Mouse (Mus musculus) stomach, embryonic 14.5 days (tissue): ENCODE data around the gene Acoxl. TPM values are rescaled to one million over a fixed set of nuclear protein-coding genes. Genes with fewer than 3 reads are reported as not detected.

Source experiments
- ATAC-seq: fragments of 200-750 bp; cut with Nextera tagmentation; 2 replicates; pipeline ENCODE4 v1.8.0; 2017; ENCODE audit warnings: low read depth, moderate TSS enrichment; ENCODE audit not compliant: insufficient number of reproducible peaks, insufficient read depth, low FRiP score
- H3K27ac ChIP-seq: fragments of 300-500 bp; sonication (generic); 2 replicates; pipeline ENCODE4 v1.5.1; 2014; ENCODE audit warnings: mild to moderate bottlenecking, low read length, moderate library complexity, mixed read lengths
- H3K27me3 ChIP-seq: fragments of 300-500 bp; sonication (generic); 2 replicates; pipeline ENCODE4 v1.6.1; 2014; ENCODE audit warnings: low read length, control low read depth, mixed read lengths; ENCODE audit not compliant: control insufficient read depth, insufficient read depth
- H3K36me3 ChIP-seq: fragments of 300-500 bp; sonication (generic); 2 replicates; pipeline ENCODE4 v1.6.1; 2014; ENCODE audit warnings: mild to moderate bottlenecking, control low read depth, low read length, moderate library complexity, mixed read lengths; ENCODE audit not compliant: control insufficient read depth, insufficient read depth
- H3K4me1 ChIP-seq: fragments of 300-500 bp; sonication (generic); 2 replicates; pipeline ENCODE4 v1.6.1; 2014; ENCODE audit warnings: low read length, control low read depth, mixed read lengths; ENCODE audit not compliant: control insufficient read depth, insufficient read depth
- H3K4me2 ChIP-seq: fragments of 300-500 bp; sonication (generic); replicated peaks from 2 replicates; pipeline ENCODE4 v1.6.1; 2014; ENCODE audit warnings: low read depth, low read length, control low read depth
- H3K4me3 ChIP-seq: fragments of 300-500 bp; sonication (generic); 2 replicates; pipeline ENCODE4 v1.5.1; 2014; ENCODE audit warnings: low read depth, low read length, control low read depth
- H3K9ac ChIP-seq: fragments of 300-500 bp; sonication (generic); replicated peaks from 2 replicates; pipeline ENCODE4 v1.6.1; 2014; ENCODE audit warnings: low read depth, mild to moderate bottlenecking, control low read depth, low read length, moderate library complexity, mixed read lengths
- H3K9me3 ChIP-seq: fragments of 300-500 bp; sonication (generic); 2 replicates; pipeline ENCODE4 v1.6.1; 2016; ENCODE audit warnings: low read depth, low read length, control low read depth; ENCODE audit not compliant: control insufficient read depth
- WGBS: fragments of 180-500 bp; shearing (Covaris S2); extraction: QIAGEN DNeasy Blood & Tissue Kit; methylation state at CpG from one replicate; pipeline ENCODE4 v1.1.7; 2014; 5-methylcytosine and 5-hydroxymethylcytosine counted together
- polyA plus RNA-seq: library from polyadenylated mRNA; unstranded; fragments of >200 nt; fragmentation: Nextera tagmentation; extraction: Ambion mirVana; gene quantifications from 2 replicates; pipeline ENCODE4 v1.2.1, GENCODE M21; 2014

Acoxl gene
- polyA plus RNA-seq, 1 experiment from 2014 or later, result 0.16 TPM

DNA sequence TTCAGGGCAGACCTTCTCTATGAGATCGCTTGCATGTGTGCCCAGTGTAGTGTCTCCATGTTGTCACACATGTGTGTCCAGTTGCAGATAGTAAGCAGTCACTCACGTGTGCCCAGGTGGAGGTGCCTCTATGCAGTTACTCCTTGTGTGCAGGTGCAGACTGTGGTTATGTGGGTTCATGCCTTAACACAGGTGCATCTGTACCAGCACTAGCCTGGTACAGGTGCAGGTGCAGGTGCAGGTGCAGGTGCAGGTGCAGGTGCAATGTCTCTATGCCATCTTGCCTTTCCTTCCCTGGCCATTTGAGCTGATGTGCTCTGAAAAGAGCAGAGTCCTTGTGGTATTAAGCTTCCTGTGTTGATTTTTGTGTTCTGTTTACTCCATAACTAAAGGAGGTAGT, 100.5 kb downstream of the Acoxl start:
- no peak overlapping the region for H3K27ac ChIP-seq
- no peak overlapping the region for H3K4me3 ChIP-seq
- no peak overlapping the region for H3K9ac ChIP-seq
- no peaks in the 10 kb centered on the region for H3K27me3 ChIP-seq
- 85% methylated on average over 2 of the region's 2 CpGs for WGBS
- H3K36me3 ChIP-seq, result no peaks in the 10 kb centered on the region
- H3K4me2 ChIP-seq, result no peak overlapping the region
- no peaks in the 10 kb centered on the region for H3K9me3 ChIP-seq
- ATAC-seq, result no peak
- H3K4me1 ChIP-seq, result no peaks in the 10 kb centered on the region

DNA sequence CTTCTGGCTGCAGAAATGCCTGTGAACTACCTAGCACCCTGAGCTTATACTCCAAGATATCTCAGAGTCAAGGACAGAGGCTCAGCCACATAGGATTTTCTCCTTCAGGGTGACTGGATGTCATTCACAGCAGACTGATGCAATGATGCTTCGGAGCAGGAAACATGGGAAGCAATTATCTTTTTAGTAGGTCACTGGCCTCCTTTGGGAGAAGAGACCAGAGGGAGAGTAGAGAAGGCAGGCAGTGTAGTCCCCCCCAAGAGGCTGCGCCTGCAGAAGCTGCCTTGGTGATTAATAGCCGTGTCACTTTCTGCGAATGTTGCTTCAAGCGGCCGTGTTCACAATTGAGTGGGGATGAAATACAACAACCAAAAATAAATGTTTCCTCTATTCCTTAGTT, 121.9 kb downstream of the Acoxl start:
- Histone ChIP-seq H3K9ac (no peak overlapping the region), H3K9me3 (no peaks in the 10 kb centered on the region), H3K4me2 (no peak overlapping the region), H3K27me3 (no peaks in the 10 kb centered on the region), H3K27ac (no peak overlapping the region), H3K4me1 (0 out of 2 replicates have a peak, but pooled peaks cover 5% of the 10 kb centered on the region), H3K4me3 (no peak overlapping the region), H3K36me3 (no peaks in the 10 kb centered on the region)
- ATAC-seq, result no peak
- 31% methylated on average over 6 of the region's 6 CpGs for WGBS

DNA sequence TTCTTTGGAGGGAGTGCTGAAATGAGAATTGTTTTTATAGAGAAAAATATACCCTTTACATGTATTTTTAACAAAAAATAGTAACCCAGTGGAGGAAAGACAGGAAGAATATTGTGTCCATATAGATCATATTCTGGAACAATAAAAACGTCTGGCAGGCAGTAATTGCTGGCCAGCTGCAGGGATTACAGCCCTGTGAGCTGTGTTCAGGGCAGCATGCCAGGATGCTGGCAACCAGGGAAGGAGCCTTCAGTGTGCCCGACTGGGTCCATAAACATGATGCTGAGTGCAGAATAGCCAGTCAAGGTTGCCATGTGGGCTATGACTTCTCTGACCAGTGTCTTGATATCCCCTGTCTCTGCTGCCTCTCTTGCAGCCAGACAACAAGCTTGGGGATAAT, 122.5 kb downstream of the Acoxl start:
- no peak overlapping the region for H3K27ac ChIP-seq
- H3K36me3 ChIP-seq, result no peaks in the 10 kb centered on the region
- H3K9me3 ChIP-seq, result no peaks in the 10 kb centered on the region
- H3K9ac ChIP-seq, result no peak overlapping the region
- no peak for ATAC-seq
- H3K4me3 ChIP-seq, result no peak overlapping the region
- H3K4me2 ChIP-seq, result no peak overlapping the region
- 0 out of 2 replicates have a peak, but pooled peaks cover 5% of the 10 kb centered on the region for H3K4me1 ChIP-seq
- 30% methylated on average over 2 of the region's 2 CpGs for WGBS
- no peaks in the 10 kb centered on the region for H3K27me3 ChIP-seq

DNA sequence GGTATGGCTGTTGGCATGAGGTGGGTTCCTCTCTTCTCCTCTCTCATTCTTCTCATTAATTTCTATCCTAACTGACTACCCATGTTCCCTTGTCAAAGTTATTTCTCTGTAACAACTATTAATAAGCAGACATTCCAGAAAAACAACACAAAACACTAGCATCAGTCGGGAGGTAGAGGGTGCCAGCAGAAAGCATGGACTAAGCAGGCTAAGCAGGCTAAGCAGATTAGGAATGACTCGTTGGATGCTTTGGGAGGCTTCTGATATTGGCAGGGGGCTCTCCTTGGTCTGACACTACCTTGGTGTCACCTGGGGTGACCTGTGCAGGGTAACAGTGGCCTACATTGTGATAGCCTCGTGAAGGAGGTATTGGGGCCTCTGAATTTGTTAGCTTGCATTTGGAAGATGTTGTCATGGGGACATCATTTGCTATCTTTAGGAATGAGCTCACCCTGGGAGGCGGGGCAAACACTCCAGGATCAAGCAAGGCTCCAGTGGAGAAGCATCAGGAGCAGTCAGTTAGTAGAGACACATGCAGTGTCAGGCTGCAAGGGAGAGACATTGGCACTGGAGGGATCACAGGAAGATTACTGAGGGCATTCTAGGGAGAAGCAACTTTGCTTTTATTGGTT, 123.2 kb downstream of the Acoxl start:
- ATAC-seq, result no peak

DNA sequence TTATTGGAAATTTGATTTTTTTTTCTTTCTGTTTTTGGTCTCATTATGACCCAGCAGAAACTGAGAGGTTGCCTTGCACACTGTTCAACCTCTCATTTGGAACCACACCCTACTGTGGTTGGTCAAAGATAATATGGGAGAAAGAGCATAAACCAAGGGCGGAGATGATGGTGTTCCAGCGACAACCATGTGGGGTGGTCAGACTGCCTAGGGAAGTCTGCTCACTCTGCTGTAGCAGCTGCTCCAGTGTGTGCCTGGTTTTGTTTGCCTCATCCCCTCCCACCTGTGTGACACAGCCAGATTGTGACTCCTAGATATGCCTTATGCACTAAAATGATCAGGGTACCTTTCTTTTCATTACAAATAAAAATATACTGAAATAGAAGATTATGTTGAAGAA, 130.3 kb downstream of the Acoxl start:
- Histone ChIP-seq H3K27ac (no peak overlapping the region), H3K27me3 (no peaks in the 10 kb centered on the region)
- 83% methylated on average over 2 of the region's 2 CpGs for WGBS

More for the DNA sequence above, 123.2 kb downstream of the Acoxl start:
- Histone ChIP-seq H3K27me3 (no peaks in the 10 kb centered on the region), H3K27ac (no peak overlapping the region), H3K9me3 (no peaks in the 10 kb centered on the region), H3K4me1 (0 out of 2 replicates have a peak, but pooled peaks cover 5% of the 10 kb centered on the region), H3K36me3 (no peaks in the 10 kb centered on the region), H3K4me2 (no peak overlapping the region), H3K4me3 (no peak overlapping the region), H3K9ac (no peak overlapping the region)
- 55% methylated on average over 4 of the region's 4 CpGs for WGBS

DNA sequence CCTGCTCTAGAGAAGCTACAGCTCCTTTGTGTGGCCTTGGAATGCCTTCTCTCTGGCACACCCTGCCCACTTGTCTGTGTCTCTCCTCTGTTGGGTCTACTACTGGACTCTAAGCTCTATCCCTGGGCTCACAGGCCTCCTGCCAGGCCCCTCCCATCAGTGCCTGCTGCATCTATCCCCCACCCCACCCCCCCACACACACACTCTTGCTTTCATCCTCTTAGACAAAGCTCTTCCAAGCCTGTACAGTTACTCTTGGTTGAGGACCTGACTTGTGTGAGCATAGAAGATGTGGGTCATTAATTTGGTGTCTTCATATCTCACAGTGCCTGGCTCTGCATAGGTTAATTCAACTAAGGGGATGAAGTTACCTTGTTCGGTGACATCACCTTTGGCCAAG, 137.6 kb downstream of the Acoxl start:
- Histone ChIP-seq H3K9ac (no peak overlapping the region), H3K4me3 (no peak overlapping the region), H3K9me3 (no peaks in the 10 kb centered on the region), H3K36me3 (no peaks in the 10 kb centered on the region), H3K4me1 (no peaks in the 10 kb centered on the region), H3K4me2 (no peak overlapping the region), H3K27ac (no peak overlapping the region), H3K27me3 (no peaks in the 10 kb centered on the region)
- 80% methylated on average over 1 of the region's 1 CpGs for WGBS
- ATAC-seq, result no peak

More for the DNA sequence above, 130.3 kb downstream of the Acoxl start:
- no peaks in the 10 kb centered on the region for H3K36me3 ChIP-seq
- H3K4me2 ChIP-seq, result no peak overlapping the region
- H3K9me3 ChIP-seq, result no peaks in the 10 kb centered on the region
- no peak overlapping the region for H3K9ac ChIP-seq
- no peak overlapping the region for H3K4me3 ChIP-seq
- no peak for ATAC-seq
- H3K4me1 ChIP-seq, result no peaks in the 10 kb centered on the region

DNA sequence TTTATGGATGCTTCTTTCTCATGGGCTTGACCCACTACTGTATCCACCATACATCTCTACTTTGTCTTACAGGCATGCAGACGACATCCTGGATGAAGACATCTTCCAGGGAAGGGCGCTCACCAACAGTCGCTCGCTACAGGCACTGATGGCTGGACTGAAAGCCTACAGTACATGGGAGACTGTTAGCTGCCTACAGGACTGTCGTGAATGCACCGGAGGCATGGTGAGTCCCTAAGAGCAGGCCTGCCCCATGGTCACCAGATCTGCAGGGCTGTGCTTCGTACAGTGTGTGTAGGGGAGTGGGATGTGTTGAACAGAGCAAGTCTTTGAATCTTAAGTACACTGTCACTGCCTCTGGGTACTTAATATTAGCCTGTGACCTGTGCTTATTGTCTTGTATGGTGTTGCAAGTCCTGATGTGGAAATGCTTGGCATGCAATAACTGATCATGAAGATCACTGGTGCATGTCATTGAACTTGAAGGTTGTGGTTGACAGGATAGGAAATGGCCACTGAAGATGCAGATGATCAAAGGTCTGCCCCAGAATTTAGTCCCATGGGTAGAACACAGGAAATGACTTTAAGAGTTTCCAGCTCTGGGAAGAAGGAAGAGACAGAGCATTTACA, 140.0 kb downstream of the Acoxl start:
- ATAC-seq, result no peak
- Histone ChIP-seq H3K27me3 (no peaks in the 10 kb centered on the region), H3K4me1 (no peaks in the 10 kb centered on the region), H3K9ac (no peak overlapping the region), H3K4me2 (no peak overlapping the region), H3K27ac (no peak overlapping the region), H3K36me3 (no peaks in the 10 kb centered on the region), H3K4me3 (no peak overlapping the region), H3K9me3 (no peaks in the 10 kb centered on the region)
- 86% methylated on average over 7 of the region's 7 CpGs for WGBS

DNA sequence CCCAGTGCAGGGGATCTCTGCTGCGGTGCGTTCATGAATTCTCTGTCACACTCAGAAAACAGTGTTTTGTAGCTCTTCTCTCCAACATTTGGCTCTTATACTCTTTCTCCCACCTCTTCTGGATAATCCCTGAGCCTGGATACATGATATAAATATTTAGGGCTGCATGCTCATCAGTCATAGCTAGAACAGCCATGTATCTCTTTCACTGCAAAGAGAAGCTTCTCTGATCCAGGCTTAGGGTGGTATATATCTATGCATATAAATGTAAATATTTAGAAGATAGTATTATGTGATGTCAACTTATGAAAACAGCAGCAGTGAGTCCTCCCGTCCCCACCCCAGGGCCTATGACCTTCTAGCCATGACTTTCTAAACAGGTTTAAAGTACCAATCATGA, 143.9 kb downstream of the Acoxl start:
- H3K27me3 ChIP-seq, result no peaks in the 10 kb centered on the region
- no peaks in the 10 kb centered on the region for H3K9me3 ChIP-seq
- H3K4me1 ChIP-seq, result no peaks in the 10 kb centered on the region
- ATAC-seq, result no peak
- WGBS, result 48% methylated on average over 3 of the region's 3 CpGs
- no peak overlapping the region for H3K27ac ChIP-seq
- no peak overlapping the region for H3K4me3 ChIP-seq
- H3K9ac ChIP-seq, result no peak overlapping the region
- no peak overlapping the region for H3K4me2 ChIP-seq
- no peaks in the 10 kb centered on the region for H3K36me3 ChIP-seq

DNA sequence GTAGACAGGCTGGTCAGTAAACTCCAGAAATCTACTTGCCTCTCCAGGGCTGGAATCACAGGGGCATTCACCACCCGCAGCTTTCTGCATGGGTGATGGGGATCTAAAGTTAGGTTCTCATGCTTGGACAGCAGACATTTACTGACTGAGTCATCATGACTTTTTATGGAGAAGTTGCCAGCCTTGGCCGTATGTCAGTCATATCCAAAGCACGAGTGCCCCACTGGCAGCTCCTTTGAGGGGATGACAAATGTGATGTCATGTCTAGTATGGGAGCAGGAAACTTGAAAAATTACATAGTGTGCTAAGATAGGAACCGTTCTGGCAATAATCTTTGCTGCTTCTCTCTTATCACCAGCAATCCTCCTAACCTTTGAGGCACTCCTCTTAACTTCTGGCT, 144.6 kb downstream of the Acoxl start:
- Histone ChIP-seq H3K36me3 (no peaks in the 10 kb centered on the region), H3K9me3 (no peaks in the 10 kb centered on the region), H3K4me3 (no peak overlapping the region), H3K4me1 (no peaks in the 10 kb centered on the region), H3K9ac (no peak overlapping the region), H3K27ac (no peak overlapping the region), H3K27me3 (no peaks in the 10 kb centered on the region), H3K4me2 (no peak overlapping the region)
- WGBS, result 61% methylated on average over 4 of the region's 4 CpGs
- ATAC-seq, result no peak
